Comparison of ENCODE assay signal across 12 mouse cellular contexts in genomic region chr16:65785959-65786358, GRCm38 (mm10). TPM values are rescaled to one million over a fixed set of nuclear protein-coding genes. Genes with fewer than 3 reads are reported as not detected.
A peak's percentile ranks its signal among the peaks of the same experiment; 100 is the strongest.
DNase-seq lines count a peak whose midpoint lies in the region; ATAC-seq and TF ChIP-seq lines count a peak whose summit lies in the region.
"Had no signal": no experiment of that assay in that cellular context is flagged by ENCODE, and none has a peak within 500 bp of the region (broad histone marks: within the 10 kb centered on the region; RNA-seq: fewer than 3 reads in every experiment).

No protein-coding gene starts in this region.

- no peak overlapping the region for H3K27ac ChIP-seq in kidney, adult 2 months (ENCODE audit: insufficient read depth, low read depth, low read length)
- no peak overlapping the region for H3K27ac ChIP-seq in midbrain, postnatal 0 days (ENCODE audit: low read depth, low read length)
- H3K27ac ChIP-seq in midbrain, embryonic 16.5 days (ENCODE audit: low read length) = no peak overlapping the region
- H3K27ac ChIP-seq: forebrain, embryonic 10.5 days; midbrain, embryonic 12.5 days had no signal

- H3K36me3 ChIP-seq in kidney, adult 2 months (ENCODE audit: control insufficient read depth, insufficient read depth, low read length) = no peaks in the 10 kb centered on the region
- H3K36me3 ChIP-seq in midbrain, postnatal 0 days (ENCODE audit: insufficient read depth, low read length) = no peaks in the 10 kb centered on the region
- no peaks in the 10 kb centered on the region for H3K36me3 ChIP-seq in midbrain, embryonic 16.5 days (ENCODE audit: control insufficient read depth, insufficient read depth, low read length)
- H3K36me3 ChIP-seq: forebrain, embryonic 10.5 days; midbrain, embryonic 12.5 days had no signal

- no peak overlapping the region for H3K9ac ChIP-seq in midbrain, postnatal 0 days (replicated peaks; ENCODE audit: low read length, poor library complexity, severe bottlenecking)
- H3K9ac ChIP-seq in midbrain, embryonic 16.5 days (ENCODE audit: low read depth, low read length) = no peak overlapping the region
- H3K9ac ChIP-seq: midbrain, embryonic 12.5 days had no signal

- H3K9me3 ChIP-seq in midbrain, postnatal 0 days (ENCODE audit: low read length) = no peaks in the 10 kb centered on the region
- no peaks in the 10 kb centered on the region for H3K9me3 ChIP-seq in midbrain, embryonic 16.5 days (replicated peaks; ENCODE audit: control insufficient read depth, low read length, poor library complexity, severe bottlenecking)
- H3K9me3 ChIP-seq: midbrain, embryonic 12.5 days had no signal

- TF ChIP-seq POLR2A in kidney, adult 2 months (IDR thresholded peaks at IDR 0.05; ENCODE audit: low read depth, low read length) = no peak

- no peaks in the 10 kb centered on the region for H3K27me3 ChIP-seq in kidney, adult 2 months (replicated peaks; ENCODE audit: control insufficient read depth, insufficient read depth, low read length)
- H3K27me3 ChIP-seq in midbrain, postnatal 0 days (ENCODE audit: insufficient read depth, low read length) = no peaks in the 10 kb centered on the region
- H3K27me3 ChIP-seq in midbrain, embryonic 16.5 days (ENCODE audit: control insufficient read depth, insufficient read depth, low read depth, low read length) = no peaks in the 10 kb centered on the region
- H3K27me3 ChIP-seq: midbrain, embryonic 12.5 days had no signal

- TF ChIP-seq CTCF in kidney, adult 2 months (conservative IDR thresholded peaks at IDR 0.05; ENCODE audit: insufficient read depth, insufficient read length, low read depth, low read length) = no peak
- peak; percentile 50 for TF ChIP-seq CTCF in midbrain, postnatal 0 days (IDR thresholded peaks at IDR 0.05)

- H3K4me1 ChIP-seq in kidney, adult 2 months (ENCODE audit: control insufficient read depth, insufficient read depth, low read length) = no peaks in the 10 kb centered on the region
- H3K4me1 ChIP-seq in midbrain, postnatal 0 days (ENCODE audit: insufficient read depth, low read length) = no peaks in the 10 kb centered on the region
- no peaks in the 10 kb centered on the region for H3K4me1 ChIP-seq in midbrain, embryonic 16.5 days (ENCODE audit: control insufficient read depth, insufficient read depth, low read length)
- H3K4me1 ChIP-seq: forebrain, embryonic 10.5 days; midbrain, embryonic 12.5 days had no signal

- no peak for ATAC-seq in midbrain, postnatal 0 days (ENCODE audit: low FRiP score)
- ATAC-seq in midbrain, embryonic 16.5 days = no peak

- H3K4me2 ChIP-seq in midbrain, postnatal 0 days (ENCODE audit: low read depth, low read length, poor library complexity, severe bottlenecking) = no peak overlapping the region
- H3K4me2 ChIP-seq in midbrain, embryonic 16.5 days (ENCODE audit: low read length) = no peak overlapping the region
- H3K4me2 ChIP-seq: midbrain, embryonic 12.5 days had no signal

- WGBS in kidney, adult 2 months = 36% methylated on average over 1 of the region's 1 CpGs
- 41% methylated on average over 1 of the region's 1 CpGs for whole genome bisulfite sequencing in midbrain, postnatal 0 days
- WGBS in midbrain, embryonic 16.5 days = 56% methylated on average over 1 of the region's 1 CpGs

- peak; percentile 4 for DNase-seq in embryo, embryonic 11 days
- DNase-seq in embryo, embryonic 10 days (ENCODE audit: low spot score) = no peak
- DNase-seq in kidney, adult 2 months = peak; percentile 9
- no peak for DNase-seq in kidney, adult 11 months
- DNase-seq in midbrain, postnatal 0 days (ENCODE audit: low spot score) = peak; percentile 21
- DNase-seq in lung, postnatal 25 days (ENCODE audit: low spot score) = peak; percentile 7
- no peak for DNase-seq in ovary, postnatal 10 days (ENCODE audit: low spot score)
- DNase-seq: cerebellum, adult 2 months; liver had no signal

- no peak overlapping the region for H3K4me3 ChIP-seq in kidney, adult 2 months (ENCODE audit: insufficient read depth, low read depth, low read length)
- no peak overlapping the region for H3K4me3 ChIP-seq in midbrain, postnatal 0 days (ENCODE audit: low read depth, low read length)
- no peak overlapping the region for H3K4me3 ChIP-seq in midbrain, embryonic 16.5 days (ENCODE audit: low read depth, low read length)
- H3K4me3 ChIP-seq: forebrain, embryonic 10.5 days; midbrain, embryonic 12.5 days had no signal

RNA-seq across cellular contexts. Expression of gene Vgll3, which starts 29.1 kb away (rescaled TPM):
- polyA plus RNA-seq in kidney, adult 2 months (2012; rRNA removed) = 2.9 and 3.1 TPM in 2 replicates
- total RNA-seq in midbrain, postnatal 0 days (2014; rRNA removed) = 1.8 and 3.3 TPM in 2 replicates
- 0.73 and 1.0 TPM in 2 replicates for polyA plus RNA-seq in midbrain, postnatal 0 days (2015; fragmentation: Nextera tagmentation; extraction: Ambion mirVana)
- polyA plus RNA-seq in midbrain, embryonic 16.5 days (2015; fragmentation: Nextera tagmentation; extraction: Ambion mirVana) = 0.72 and 1.2 TPM in 2 replicates

Comparison
In these comparisons a context has a peak if more than half of its experiments do, and no peak if none do; other contexts are left out.
1. DNase-seq: peak in embryo, embryonic 11 days (single experiment), kidney, adult 2 months (single experiment), midbrain, postnatal 0 days (single experiment) and lung, postnatal 25 days (single experiment); none in embryo, embryonic 10 days (single experiment), kidney, adult 11 months (single experiment) and ovary, postnatal 10 days (single experiment).